Mouse (Mus musculus): ENCODE measurements around the gene Barx1.

Gene Barx1

GRCm38 (mm10) chr13:48706385-48706951 is 43.7 kb downstream of the Barx1 start:
- no peak for DNase-seq (ENCODE audit: extremely low read depth, low read depth, low spot score)

- no peak for DNase-seq (ENCODE audit: extremely low read depth, low read depth, low spot score)
Measured at GRCm38 (mm10) chr13:48712675-48713074, 49.9 kb downstream of the Barx1 start.

GRCm38 (mm10) chr13:48716075-48716474 is 53.3 kb downstream of the Barx1 start:
- no peak for DNase-seq (ENCODE audit: extremely low read depth, low read depth, low spot score)

Data from fat pad, adult 2 months (tissue).